Mouse (Mus musculus) R1 (cell line): Measurements from ENCODE around the gene Kmt2b.

Experiments used
- DNase-seq: peaks from one replicate; pipeline ENCODE4 v3.0.0-alpha.2; 2018; ENCODE audit warnings: low read depth, low spot score

The Kmt2b gene

GRCm38 (mm10) chr7:30540572-30540971 is 48.0 kb downstream of the Kmt2b start:
- DNase-seq, result no peak

GRCm38 (mm10) chr7:30534633-30535577 is 53.6 kb downstream of the Kmt2b start, which contains the start of gene Arhgap33:
TSS of gene Arhgap33 (minus strand) at chr7:30535060.
- DNase-seq, result peak; percentile 97

- peak; percentile 16 for DNase-seq
These were observed 54.4 kb downstream of the Kmt2b start for GRCm38 (mm10) chr7:30533941-30534632.

GRCm38 (mm10) chr7:30532931-30533330 is 55.6 kb downstream of the Kmt2b start:
- DNase-seq, result no peak

- DNase-seq, result no peak
These were observed 57.2 kb downstream of the Kmt2b start for GRCm38 (mm10) chr7:30531291-30531815.

- no peak for DNase-seq
These were observed 61.5 kb downstream of the Kmt2b start for GRCm38 (mm10) chr7:30526981-30527380.

- no peak for DNase-seq
These were observed 62.1 kb downstream of the Kmt2b start for GRCm38 (mm10) chr7:30526399-30526798.

- peak; percentile 29 for DNase-seq
These were observed 62.6 kb downstream of the Kmt2b start for GRCm38 (mm10) chr7:30525954-30526353.

GRCm38 (mm10) chr7:30524487-30524886 is 64.0 kb downstream of the Kmt2b start:
- no peak for DNase-seq

GRCm38 (mm10) chr7:30522871-30523270 is 65.7 kb downstream of the Kmt2b start:
- DNase-seq, result no peak

GRCm38 (mm10) chr7:30520856-30521255 is 67.7 kb downstream of the Kmt2b start:
- DNase-seq, result no peak

- no peak for DNase-seq
These were observed 68.1 kb downstream of the Kmt2b start for GRCm38 (mm10) chr7:30520396-30520795.
